In the genomic region with DNA sequence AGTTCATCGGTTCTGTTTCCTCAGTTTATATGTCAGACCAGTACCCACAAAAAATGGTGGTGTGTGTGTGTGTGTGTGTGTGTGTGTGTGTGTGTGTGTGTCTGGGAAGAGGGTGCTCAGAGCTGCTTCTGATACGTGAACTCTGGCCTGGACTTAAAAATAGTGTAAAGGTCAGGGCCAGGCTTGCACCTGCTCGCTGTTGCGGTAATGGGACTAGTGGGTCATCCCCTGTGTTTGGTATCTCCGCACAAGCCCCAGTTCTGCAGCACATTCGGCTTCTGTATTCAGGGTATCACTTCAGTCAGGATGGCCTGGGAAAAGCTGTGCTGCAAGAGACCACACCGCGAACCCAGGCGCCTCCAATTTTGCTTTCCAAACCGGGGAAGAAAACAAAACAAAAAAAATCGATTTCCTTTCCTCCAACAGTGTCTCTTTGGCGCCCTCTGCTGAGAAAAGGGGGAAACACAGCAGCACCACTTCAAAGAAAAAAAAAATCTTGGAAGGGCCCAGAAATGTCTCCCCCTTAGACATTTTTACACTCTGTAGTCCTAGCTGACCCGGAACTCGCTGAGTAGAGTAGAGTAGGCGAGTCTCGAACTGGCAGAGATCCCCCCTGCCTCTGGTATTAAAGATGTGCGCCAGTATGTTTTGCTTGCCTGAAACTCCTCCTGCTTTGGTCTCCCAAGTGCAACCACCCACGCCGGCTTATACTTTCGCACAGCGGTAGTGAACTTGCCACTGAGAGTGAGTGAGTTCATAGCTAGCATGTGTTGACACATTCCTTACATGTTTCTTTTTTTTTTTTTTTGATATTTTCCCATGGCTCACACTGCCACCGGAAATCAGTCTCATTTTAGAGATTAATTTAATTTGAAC, we compare ENCODE assay signal across 7 mouse cellular contexts. TPM values are rescaled to one million over a fixed set of nuclear protein-coding genes. Genes with fewer than 3 reads are reported as not detected.
A peak's percentile ranks its signal among the peaks of the same experiment; 100 is the strongest.
DNase-seq lines count a peak whose midpoint lies in the region; ATAC-seq lines count a peak whose summit lies in the region.

No protein-coding gene starts in this region.

- H3K4me1 ChIP-seq in intestine, embryonic 15.5 days (replicated peaks): peaks cover 9% of the 10 kb centered on the region; the same call in 1 of the 2 replicates
- peaks cover 25% of the 10 kb centered on the region for H3K4me1 ChIP-seq in midbrain, embryonic 10.5 days

- peak overlapping the region; percentile 34 for H3K4me3 ChIP-seq in intestine, embryonic 15.5 days (replicated peaks)
- peak overlapping the region; percentile 49 for H3K4me3 ChIP-seq in midbrain, embryonic 10.5 days

- H3K4me2 ChIP-seq in intestine, embryonic 15.5 days (replicated peaks): peak overlapping the region; percentile 63

- H3K36me3 ChIP-seq in intestine, embryonic 15.5 days: no peaks in the 10 kb centered on the region
- no peaks in the 10 kb centered on the region for H3K36me3 ChIP-seq in midbrain, embryonic 10.5 days

- WGBS in intestine, embryonic 15.5 days: 17% methylated on average over 22 of the region's 22 CpGs
- 25% methylated on average over 22 of the region's 22 CpGs for WGBS in midbrain, embryonic 10.5 days

- intact Hi-C loops in left cerebral cortex, postnatal 25 days (cut with DNase I): loop anchor here (2.0 to 10.0 kb wide), 4 partner anchors 13 to 385 kb away; a partner anchor contains a TSS

- peak; percentile 83 to 97 for DNase-seq in adrenal gland, adult (ENCODE audit: inconsistent age in 2 of 2, low spot score in 1 of 2)
- peak; percentile 87 for DNase-seq in embryo, embryonic 11 days
- DNase-seq in gastrocnemius, postnatal 25 days: peak; percentile 79
- DNase-seq in left cerebral cortex, postnatal 25 days (ENCODE audit: low spot score in 2 of 2): peak; percentile 82 to 87
- peak; percentile 86 for DNase-seq in midbrain, embryonic 10.5 days (ENCODE audit: low spot score)
- peak; percentile 95 for DNase-seq in right cerebral cortex, postnatal 4 days

- no peaks in the 10 kb centered on the region for H3K27me3 ChIP-seq in intestine, embryonic 15.5 days (replicated peaks)
- no peaks in the 10 kb centered on the region for H3K27me3 ChIP-seq in midbrain, embryonic 10.5 days (ENCODE audit: low read depth, poor library complexity, severe bottlenecking)

- no peaks in the 10 kb centered on the region for H3K9me3 ChIP-seq in intestine, embryonic 15.5 days
- H3K9me3 ChIP-seq in midbrain, embryonic 10.5 days (replicated peaks): no peaks in the 10 kb centered on the region

- peak overlapping the region; percentile 58 for H3K27ac ChIP-seq in intestine, embryonic 15.5 days
- H3K27ac ChIP-seq in midbrain, embryonic 10.5 days (replicated peaks): peak overlapping the region; percentile 86

- peak overlapping the region; percentile 43; the same call in 1 of the 2 replicates for H3K9ac ChIP-seq in intestine, embryonic 15.5 days

- ATAC-seq in intestine, embryonic 15.5 days: peak; percentile 16

RNA-seq across cellular contexts. Expression of a gene that starts 1.2 kb away (rescaled TPM):
- 10 to 100 TPM; 71.1 to 72.5 TPM for total RNA-seq in gastrocnemius, postnatal 25 days (2021)
- polyA plus RNA-seq in intestine, embryonic 15.5 days (2015; fragmentation: Nextera tagmentation; extraction: Ambion mirVana): 21.6 and 23.9 TPM in 2 replicates
- total RNA-seq in left cerebral cortex, postnatal 25 days (2021): 100 to 1,000 TPM; 148 to 149 TPM
- polyA plus RNA-seq in midbrain, embryonic 10.5 days (2016; fragmentation: Nextera tagmentation; extraction: Ambion mirVana): 25.4 and 41.8 TPM in 2 replicates

RNA-seq across cellular contexts. Expression of a gene that starts 13.8 kb away (rescaled TPM):
- total RNA-seq in gastrocnemius, postnatal 25 days (2021): 1 to 10 TPM; 6.6 to 8.4 TPM
- 12.1 and 13.1 TPM in 2 replicates for polyA plus RNA-seq in intestine, embryonic 15.5 days (2015; fragmentation: Nextera tagmentation; extraction: Ambion mirVana)
- total RNA-seq in left cerebral cortex, postnatal 25 days (2021): 10 to 100 TPM; 44.8 to 47.0 TPM
- 27.7 and 37.3 TPM in 2 replicates for polyA plus RNA-seq in midbrain, embryonic 10.5 days (2016; fragmentation: Nextera tagmentation; extraction: Ambion mirVana)

RNA-seq across cellular contexts. Expression of a gene that starts 29.5 kb away (rescaled TPM):
- 10 to 100 TPM in 1 of 2 experiments, 1 to 10 TPM in 1; 8.5 to 11.9 TPM for total RNA-seq in gastrocnemius, postnatal 25 days (2021)
- polyA plus RNA-seq in intestine, embryonic 15.5 days (2015; fragmentation: Nextera tagmentation; extraction: Ambion mirVana): 107 and 118 TPM in 2 replicates
- 10 to 100 TPM; 43.4 to 44.9 TPM for total RNA-seq in left cerebral cortex, postnatal 25 days (2021)
- 130 and 144 TPM in 2 replicates for polyA plus RNA-seq in midbrain, embryonic 10.5 days (2016; fragmentation: Nextera tagmentation; extraction: Ambion mirVana)

Comparison
In these comparisons a context has a peak if more than half of its experiments do, and no peak if none do; other contexts are left out.
1. Peak in every context shown above with its lines: DNase-seq, ATAC-seq, H3K4me3 ChIP-seq and H3K27ac ChIP-seq.
2. RNA of a gene that starts 13.8 kb away (total RNA-seq): 44.8 to 47.0 TPM in left cerebral cortex, postnatal 25 days; 6.6 to 8.4 TPM in gastrocnemius, postnatal 25 days; every median in the first group is over 4 times any median in the second.